Mouse (Mus musculus) lung, postnatal 25 days (tissue): ENCODE measurements around the gene Trpm3.

Source experiments
- DNase-seq: peaks from one replicate; pipeline ENCODE4 v3.0.0; 2022; ENCODE audit warnings: low spot score

Gene Trpm3

GRCm38 (mm10) chr19:22138590-22139421, at the start of gene Trpm3:
Gene Trpm3 (plus strand): TSS chr19:22139046.
- no peak for DNase-seq

GRCm38 (mm10) chr19:22100582-22100981, 38.3 kb upstream of the Trpm3 start:
- no peak for DNase-seq

- no peak for DNase-seq
These were observed 35.0 kb upstream of the Trpm3 start for GRCm38 (mm10) chr19:22103865-22104264.

GRCm38 (mm10) chr19:22104848-22105484, 33.9 kb upstream of the Trpm3 start:
- no peak for DNase-seq

GRCm38 (mm10) chr19:22105648-22106047, 33.2 kb upstream of the Trpm3 start:
- no peak for DNase-seq

- no peak for DNase-seq
These were observed 29.9 kb upstream of the Trpm3 start for GRCm38 (mm10) chr19:22108893-22109463.

- no peak for DNase-seq
These were observed 17.9 kb upstream of the Trpm3 start for GRCm38 (mm10) chr19:22120976-22121375.

GRCm38 (mm10) chr19:22121631-22122030, 17.2 kb upstream of the Trpm3 start:
- DNase-seq = no peak

GRCm38 (mm10) chr19:22132626-22133025, 6.2 kb upstream of the Trpm3 start:
- DNase-seq = no peak

GRCm38 (mm10) chr19:22178549-22178948, 39.7 kb downstream of the Trpm3 start:
- no peak for DNase-seq

GRCm38 (mm10) chr19:22179017-22179416, 40.2 kb downstream of the Trpm3 start:
- DNase-seq = no peak

GRCm38 (mm10) chr19:22180136-22180535, 41.3 kb downstream of the Trpm3 start:
- no peak for DNase-seq

GRCm38 (mm10) chr19:22189716-22190115, 50.9 kb downstream of the Trpm3 start:
- no peak for DNase-seq

- DNase-seq = no peak
These were observed 83.7 kb downstream of the Trpm3 start for GRCm38 (mm10) chr19:22222520-22222919.

GRCm38 (mm10) chr19:22234187-22234586, 95.3 kb downstream of the Trpm3 start:
- no peak for DNase-seq

- no peak for DNase-seq
These were observed 110.2 kb downstream of the Trpm3 start for GRCm38 (mm10) chr19:22249076-22249475.

- DNase-seq = no peak
These were observed 134.1 kb downstream of the Trpm3 start for GRCm38 (mm10) chr19:22272916-22273315.

GRCm38 (mm10) chr19:22284651-22285050, 145.8 kb downstream of the Trpm3 start:
- DNase-seq = no peak

GRCm38 (mm10) chr19:22292671-22293070, 153.8 kb downstream of the Trpm3 start:
- DNase-seq = no peak

GRCm38 (mm10) chr19:22300906-22301305, 162.1 kb downstream of the Trpm3 start:
- no peak for DNase-seq

- no peak for DNase-seq
These were observed 164.4 kb downstream of the Trpm3 start for GRCm38 (mm10) chr19:22303021-22303951.
